15 mouse cellular contexts compared by ENCODE assay signal in the genomic region with DNA sequence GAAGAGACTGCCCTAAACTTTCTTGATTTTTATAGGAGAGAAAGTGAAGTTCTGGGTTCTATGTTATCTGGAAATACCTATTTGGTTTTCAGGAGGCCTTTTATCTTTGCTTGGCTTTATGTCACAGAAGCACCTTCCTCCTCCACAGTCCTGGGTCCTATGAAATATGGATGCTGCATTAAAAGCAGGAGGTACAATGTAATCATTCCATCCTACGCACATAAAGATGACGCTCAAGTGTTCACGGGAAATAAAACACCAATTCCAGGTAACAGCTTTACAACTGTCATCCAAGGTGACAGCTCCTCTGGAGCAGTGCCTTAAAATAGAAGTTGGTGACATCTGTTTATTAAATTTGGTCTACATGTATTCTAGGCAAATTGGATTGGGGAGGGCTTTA.
"Had no signal": no experiment of that assay in that cellular context is flagged by ENCODE, and none has a peak within 500 bp of the region (broad histone marks: within the 10 kb centered on the region; RNA-seq: fewer than 3 reads in every experiment).

No protein-coding gene starts in this region.

- H3K27ac ChIP-seq: left cerebral cortex, adult 2 months; limb, embryonic 15.5 days; liver, embryonic 12.5 days; neural tube, embryonic 12.5 days; stomach, embryonic 15.5 days had no signal

- H3K4me2 ChIP-seq: limb, embryonic 15.5 days; liver, embryonic 12.5 days; lung, embryonic 14.5 days; neural tube, embryonic 12.5 days; stomach, embryonic 15.5 days had no signal

- ATAC-seq: intestine, embryonic 16.5 days; liver, embryonic 12.5 days had no signal

- H3K36me3 ChIP-seq: limb, embryonic 15.5 days; liver, embryonic 12.5 days; neural tube, embryonic 12.5 days; stomach, embryonic 15.5 days had no signal

- H3K4me3 ChIP-seq: left cerebral cortex, adult 2 months; limb, embryonic 15.5 days; liver, embryonic 12.5 days; myocyte; neural tube, embryonic 12.5 days; stomach, embryonic 15.5 days had no signal

- H3K4me1 ChIP-seq: limb, embryonic 15.5 days; liver, embryonic 12.5 days; neural tube, embryonic 12.5 days; stomach, embryonic 15.5 days had no signal

- H3K9me3 ChIP-seq: limb, embryonic 15.5 days; liver, embryonic 12.5 days; neural tube, embryonic 12.5 days; stomach, embryonic 15.5 days had no signal

- H3K9ac ChIP-seq: limb, embryonic 15.5 days; liver, embryonic 12.5 days; lung, embryonic 14.5 days; neural tube, embryonic 12.5 days; stomach, embryonic 15.5 days had no signal

- H3K27me3 ChIP-seq: limb, embryonic 15.5 days; liver, embryonic 12.5 days; neural tube, embryonic 12.5 days; stomach, embryonic 15.5 days had no signal

- DNase-seq: kidney, adult 8-10 months; kidney, postnatal 25 days; lung, embryonic 14.5 days; lung, postnatal 10 days; lung, postnatal 4 days; right cerebral cortex, postnatal 4 days; thymus, adult 2 months; thymus, postnatal 25 days had no signal
